Mouse (Mus musculus): ENCODE data around the gene Rpgr. TPM values are rescaled to one million over a fixed set of nuclear protein-coding genes. Genes with fewer than 3 reads are reported as not detected.

Rpgr gene
- polyA plus RNA-seq, 1 experiment = 3.9 TPM

DNA sequence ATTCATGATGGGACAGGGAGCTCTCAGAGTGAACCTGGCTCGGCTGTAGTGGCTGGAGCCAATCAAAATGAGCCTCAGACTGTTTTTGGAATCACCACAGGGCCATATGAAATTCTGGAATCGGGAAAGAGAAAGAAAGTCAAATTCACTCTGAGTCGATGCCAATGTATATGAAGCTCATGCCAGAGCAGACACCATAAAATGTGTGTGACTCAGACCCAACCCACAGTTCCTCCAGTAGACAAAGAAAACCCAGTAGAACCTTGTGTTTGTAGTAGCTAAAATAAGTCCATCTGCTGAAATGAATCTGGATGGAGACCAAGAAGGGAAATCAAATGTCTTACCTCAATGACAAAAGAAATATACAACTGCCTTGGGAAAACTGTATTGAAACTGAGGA lies 142.8 kb downstream of the Rpgr start:
- DNase-seq (ENCODE audit: low spot score) = no peak

DNA sequence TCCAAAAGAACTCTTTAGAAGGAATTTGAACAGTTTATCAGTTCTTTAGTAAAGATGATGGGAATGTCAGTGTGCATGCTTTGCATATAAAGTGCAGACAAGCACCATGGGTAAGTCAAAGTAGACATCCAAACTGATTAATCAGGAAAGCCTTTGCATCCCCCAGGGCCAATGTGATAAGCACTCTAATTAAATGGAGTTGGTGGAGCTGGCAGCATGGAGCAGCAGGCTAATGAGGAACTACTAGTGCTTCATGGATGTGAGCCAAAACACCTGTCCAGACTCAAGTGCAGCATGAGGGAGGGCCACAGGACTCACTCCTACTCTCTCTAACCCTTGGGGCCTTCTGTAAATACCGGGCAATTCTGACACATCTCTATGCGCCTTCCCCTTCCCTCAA lies 145.2 kb downstream of the Rpgr start:
- DNase-seq (ENCODE audit: low spot score) = no peak

DNA sequence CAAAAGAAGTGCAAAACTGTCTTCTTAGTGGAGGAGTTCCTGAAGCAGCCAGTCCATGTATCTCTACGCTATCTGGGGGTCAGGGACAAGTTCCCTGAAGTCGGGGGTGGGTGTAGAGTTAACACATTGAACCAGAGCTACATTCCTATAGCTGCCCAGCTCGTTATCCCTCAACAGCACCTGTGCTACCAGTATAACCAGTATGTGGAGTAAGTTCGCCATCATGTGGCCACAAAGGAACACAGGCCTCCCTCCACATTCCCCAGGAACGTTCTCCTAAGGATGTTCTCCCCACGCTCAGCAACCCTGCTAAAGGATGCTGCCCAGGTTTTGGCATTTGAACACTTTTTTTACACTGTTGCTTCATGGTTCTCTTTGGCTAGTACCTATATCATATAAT lies 146.0 kb downstream of the Rpgr start:
- DNase-seq (ENCODE audit: low spot score) = no peak

DNA sequence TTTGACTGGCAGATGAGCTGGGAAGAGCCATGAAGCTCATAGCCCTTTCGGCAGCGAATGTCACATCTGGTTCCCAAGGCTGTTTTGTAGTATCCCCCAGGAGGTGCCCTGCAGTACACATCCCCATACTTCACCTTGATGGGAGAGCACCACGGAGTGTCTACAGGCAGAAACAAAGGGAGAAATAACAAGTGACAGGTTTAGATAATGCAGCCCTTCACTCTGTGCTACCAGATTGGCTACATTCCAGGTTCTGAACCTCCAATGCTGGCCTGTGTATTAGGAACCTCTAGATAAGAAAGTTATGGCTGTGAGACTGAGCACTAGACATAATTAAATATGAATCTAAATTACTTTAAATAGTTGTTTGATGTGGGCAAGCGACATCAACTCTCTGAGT lies 147.3 kb downstream of the Rpgr start:
- DNase-seq (ENCODE audit: low spot score) = no peak

DNA sequence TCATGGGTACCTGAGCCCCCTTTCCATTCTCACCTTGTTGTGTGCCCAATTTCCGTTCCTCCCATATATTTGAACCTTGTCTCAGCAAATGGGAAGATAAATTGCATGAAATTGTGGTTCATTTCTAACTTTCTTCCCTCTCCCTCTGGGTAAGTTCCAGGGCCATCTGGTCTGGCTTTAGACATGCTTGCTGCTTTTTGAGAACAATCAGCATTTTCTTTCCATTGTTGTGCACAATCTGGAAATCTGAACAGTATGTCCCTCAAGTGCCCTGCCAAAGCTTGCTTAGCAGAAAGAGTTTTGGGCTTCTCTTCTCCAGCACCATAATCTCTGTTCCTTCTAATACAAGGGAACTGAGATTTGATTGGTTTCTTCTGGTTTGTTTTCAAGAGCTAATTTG lies 152.9 kb downstream of the Rpgr start:
- DNase-seq (ENCODE audit: low spot score) = no peak

DNA sequence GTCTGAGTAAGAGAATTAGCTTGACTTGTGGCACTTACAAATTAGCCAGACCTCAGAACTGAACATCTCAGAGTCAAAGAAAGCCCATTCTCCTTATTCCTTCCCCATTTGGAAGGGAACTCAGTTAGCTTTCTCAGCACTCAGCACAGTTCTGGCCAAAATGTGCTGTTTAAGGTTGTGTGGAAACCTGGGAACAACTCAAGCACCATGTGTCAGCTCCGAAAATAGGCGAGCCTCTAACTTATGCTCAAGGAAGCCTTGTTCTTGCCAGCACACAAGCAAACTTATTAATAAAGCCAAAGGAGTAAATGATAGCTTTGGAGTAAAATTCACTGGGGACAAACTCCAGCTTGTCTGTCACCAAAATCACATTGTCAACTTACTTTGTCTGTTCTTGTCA lies 153.4 kb downstream of the Rpgr start:
- DNase-seq (ENCODE audit: low spot score) = no peak

DNA sequence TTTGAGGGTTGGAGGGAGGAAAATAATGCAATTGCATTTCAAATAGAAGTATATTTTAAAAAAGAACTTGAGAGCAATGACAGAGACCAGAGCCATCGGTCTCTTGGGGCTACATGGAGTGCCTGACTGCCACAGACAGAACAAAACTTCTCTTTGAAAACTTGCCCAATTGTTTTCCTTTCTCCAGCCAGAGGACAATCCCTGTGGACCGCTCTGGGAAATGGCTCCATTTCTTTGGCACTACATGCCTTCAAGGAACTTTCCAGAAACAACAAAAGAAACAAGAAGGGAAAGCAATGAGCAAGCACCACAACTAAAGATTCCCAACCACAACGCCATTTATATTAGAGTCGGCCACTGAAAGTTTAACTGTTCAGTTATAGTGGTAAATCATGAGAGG lies 154.5 kb downstream of the Rpgr start:
- no peak for DNase-seq (ENCODE audit: low spot score)

DNA sequence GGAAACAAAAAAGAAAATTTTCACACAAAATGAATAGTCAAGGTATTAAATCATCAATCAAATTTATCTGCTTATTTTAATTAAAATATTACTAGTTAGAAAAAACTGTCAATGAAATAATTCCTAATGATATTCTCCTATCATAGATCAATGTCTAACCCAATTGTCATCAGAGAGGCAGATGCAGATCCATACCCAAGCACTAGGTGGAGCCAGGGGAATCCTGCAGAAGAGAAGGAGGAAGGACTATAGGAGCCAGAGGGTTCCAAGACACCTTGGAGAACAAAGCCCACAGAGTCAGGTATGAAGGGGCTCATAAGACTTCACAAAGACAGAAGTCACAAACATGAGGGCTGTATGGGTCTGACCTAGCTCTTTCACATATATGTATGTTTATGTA lies 182.1 kb downstream of the Rpgr start:
- DNase-seq (ENCODE audit: low spot score) = no peak

Other genes starting within 250 kb of the Rpgr start
- 48.0 and 54.9 TPM in 2 replicates for gene Srpx, start 99.2 kb downstream of the Rpgr start, polyA plus RNA-seq (2012; rRNA removed)
- gene Otc, start 35.4 kb upstream of the Rpgr start, polyA plus RNA-seq (2012; rRNA removed) = not detected in 2 replicates

All from urinary bladder, adult 2 months (tissue).